Mouse (Mus musculus): Measurements from ENCODE around the gene Sema6c.

GRCm38 (mm10) chr3:95161041-95161551, 839 bp downstream of the Sema6c start:
- TF ChIP-seq CTCF (IDR thresholded peaks at IDR 0.05) (no peak), EP300 (IDR thresholded peaks at IDR 0.05) (no peak)
